Mouse (Mus musculus) stomach, embryonic 16.5 days (tissue): ENCODE measurements around the gene Diaph3. TPM values are rescaled to one million over a fixed set of nuclear protein-coding genes. Genes with fewer than 3 reads are reported as not detected.

Experiments
- ATAC-seq: fragments of 200-750 bp; cut with Nextera tagmentation; 2 replicates; pipeline ENCODE4 v1.8.0; 2017; ENCODE audit warnings: moderate number of reproducible peaks, moderate TSS enrichment; ENCODE audit not compliant: insufficient read depth, low FRiP score
- H3K27ac ChIP-seq: fragments of 300-500 bp; sonication (generic); 2 replicates; pipeline ENCODE4 v1.5.1; 2014; ENCODE audit warnings: low read length
- H3K27me3 ChIP-seq: fragments of 300-500 bp; sonication (generic); 2 replicates; pipeline ENCODE4 v1.6.1; 2014; ENCODE audit warnings: low read length, control low read depth, mixed read lengths; ENCODE audit not compliant: control insufficient read depth, insufficient read depth
- H3K36me3 ChIP-seq: fragments of 300-500 bp; sonication (generic); 2 replicates; pipeline ENCODE4 v1.6.1; 2014; ENCODE audit warnings: low read length; ENCODE audit not compliant: control insufficient read depth, insufficient read depth
- H3K4me1 ChIP-seq: fragments of 300-500 bp; sonication (generic); 2 replicates; pipeline ENCODE4 v1.6.1; 2014; ENCODE audit warnings: low read length, control low read depth, mixed read lengths; ENCODE audit not compliant: control insufficient read depth, insufficient read depth
- H3K4me2 ChIP-seq: fragments of 300-500 bp; sonication (generic); 2 replicates; pipeline ENCODE4 v1.6.1; 2014; ENCODE audit warnings: low read depth, low read length, mixed read lengths
- H3K4me3 ChIP-seq: fragments of 300-500 bp; sonication (generic); replicated peaks from 2 replicates; pipeline ENCODE4 v1.5.1; 2014; ENCODE audit warnings: mild to moderate bottlenecking, low read length
- H3K9ac ChIP-seq: fragments of 300-500 bp; sonication (generic); 2 replicates; pipeline ENCODE4 v1.6.1; 2014; ENCODE audit warnings: low read length
- H3K9me3 ChIP-seq: fragments of 300-500 bp; sonication (generic); replicated peaks from 2 replicates; pipeline ENCODE4 v1.6.1; 2016; ENCODE audit warnings: low read length, control low read depth; ENCODE audit not compliant: control insufficient read depth
- WGBS: fragments of 180-500 bp; shearing (Covaris S2); extraction: QIAGEN DNeasy Blood & Tissue Kit; methylation state at CpG from one replicate; pipeline ENCODE4 v1.1.7; 2014; 5-methylcytosine and 5-hydroxymethylcytosine counted together
- polyA plus RNA-seq: library from polyadenylated mRNA; unstranded; fragments of >200 nt; fragmentation: Nextera tagmentation; extraction: Ambion mirVana; gene quantifications from 2 replicates; pipeline ENCODE4 v1.2.1, GENCODE M21; 2015

Gene Diaph3
- polyA plus RNA-seq, 1 experiment from 2014 or later: 9.4 TPM

DNA sequence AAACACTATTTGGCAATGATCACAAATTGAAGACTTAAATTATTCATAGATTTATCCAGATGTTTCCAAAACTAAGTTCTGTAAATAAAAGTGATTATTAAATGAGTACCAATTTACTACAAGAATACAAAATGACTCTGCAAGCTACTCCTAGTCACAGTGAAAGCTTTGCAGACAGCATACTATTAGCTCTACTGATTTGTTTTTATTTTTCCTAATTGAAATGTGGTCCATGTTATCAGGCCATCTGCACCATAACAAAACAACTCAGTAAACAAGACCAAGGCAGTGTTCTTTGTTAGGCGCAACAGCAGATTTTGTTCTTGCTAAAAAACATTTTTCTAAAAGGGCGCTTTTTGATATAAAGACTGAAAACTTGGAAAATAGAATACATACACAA, 84.9 kb downstream of the Diaph3 start:
- H3K27ac ChIP-seq: no peak overlapping the region
- H3K9me3 ChIP-seq: peaks cover 5% of the 10 kb centered on the region; the same call in 1 of the 2 replicates
- H3K4me1 ChIP-seq: no peaks in the 10 kb centered on the region
- H3K36me3 ChIP-seq: no peaks in the 10 kb centered on the region
- H3K4me3 ChIP-seq: no peak overlapping the region
- ATAC-seq: no peak
- 98% methylated on average over 2 of the region's 2 CpGs for whole genome bisulfite sequencing
- H3K9ac ChIP-seq: no peak overlapping the region
- H3K4me2 ChIP-seq: no peak overlapping the region
- H3K27me3 ChIP-seq: no peaks in the 10 kb centered on the region

DNA sequence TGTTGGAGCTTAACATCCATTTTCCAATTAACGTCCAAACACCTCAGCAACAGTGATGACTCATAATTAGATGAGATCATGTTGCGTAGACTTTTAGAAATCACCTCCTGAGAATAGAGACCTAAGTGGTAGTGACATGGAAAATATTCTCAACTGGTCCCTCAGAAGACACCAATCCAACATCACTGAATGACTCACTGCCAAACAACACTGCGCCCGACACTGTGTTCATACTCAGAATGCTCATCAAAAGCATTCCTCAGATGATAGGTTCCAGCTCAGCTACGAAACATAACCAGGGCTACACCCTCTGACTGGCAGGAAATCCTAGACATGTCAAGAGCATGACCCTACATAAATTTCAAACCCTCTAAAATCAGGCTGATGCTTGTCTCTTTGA, 89.8 kb downstream of the Diaph3 start:
- Histone ChIP-seq H3K36me3 (no peaks in the 10 kb centered on the region), H3K27me3 (no peaks in the 10 kb centered on the region), H3K4me2 (no peak overlapping the region), H3K9me3 (peaks cover 5% of the 10 kb centered on the region; the same call in 1 of the 2 replicates), H3K9ac (no peak overlapping the region), H3K4me3 (no peak overlapping the region), H3K27ac (no peak overlapping the region), H3K4me1 (no peaks in the 10 kb centered on the region)
- no peak for ATAC-seq
- WGBS: 71% methylated on average over 5 of the region's 5 CpGs

DNA sequence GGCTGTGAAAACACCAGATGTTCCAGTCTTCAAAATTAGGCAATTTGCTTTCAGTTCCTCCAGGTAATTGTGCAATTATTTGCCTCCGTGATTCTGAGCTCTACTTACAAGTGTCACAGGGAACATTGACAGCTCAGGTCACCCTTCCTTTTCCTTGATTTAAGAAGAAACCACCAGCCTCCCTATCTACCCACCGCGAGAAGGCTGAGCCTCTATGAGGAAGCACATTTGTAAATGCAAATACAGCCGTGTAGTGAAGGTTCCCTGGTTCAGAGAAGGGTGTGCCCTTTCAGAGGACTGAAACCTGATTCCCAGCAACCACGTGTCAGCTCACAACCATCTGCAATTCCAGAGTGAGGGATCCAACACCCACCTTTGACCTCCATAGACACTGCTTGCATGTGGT, 96.6 kb downstream of the Diaph3 start:
- no peaks in the 10 kb centered on the region for H3K36me3 ChIP-seq
- 33% methylated on average over 5 of the region's 5 CpGs for WGBS
- H3K9ac ChIP-seq: no peak overlapping the region
- H3K4me1 ChIP-seq: no peaks in the 10 kb centered on the region
- H3K4me3 ChIP-seq: no peak overlapping the region
- H3K4me2 ChIP-seq: no peak overlapping the region
- ATAC-seq: no peak
- H3K27ac ChIP-seq: no peak overlapping the region
- H3K9me3 ChIP-seq: no peaks in the 10 kb centered on the region
- no peaks in the 10 kb centered on the region for H3K27me3 ChIP-seq

GRCm38 (mm10) chr14:87020240-87020639, 120.8 kb downstream of the Diaph3 start:
- H3K27ac ChIP-seq: no peak overlapping the region
- H3K9ac ChIP-seq: no peak overlapping the region
- WGBS: 79% methylated on average over 10 of the region's 10 CpGs
- H3K4me2 ChIP-seq: no peak overlapping the region
- ATAC-seq: no peak
- no peak overlapping the region for H3K4me3 ChIP-seq
- H3K27me3 ChIP-seq: no peaks in the 10 kb centered on the region
- H3K9me3 ChIP-seq: no peaks in the 10 kb centered on the region
- H3K4me1 ChIP-seq: no peaks in the 10 kb centered on the region
- no peaks in the 10 kb centered on the region for H3K36me3 ChIP-seq

GRCm38 (mm10) chr14:87019687-87020086, 121.3 kb downstream of the Diaph3 start:
- H3K4me2 ChIP-seq: no peak overlapping the region
- H3K4me1 ChIP-seq: no peaks in the 10 kb centered on the region
- no peaks in the 10 kb centered on the region for H3K36me3 ChIP-seq
- no peak for ATAC-seq
- no peaks in the 10 kb centered on the region for H3K27me3 ChIP-seq
- WGBS: 78% methylated on average over 3 of the region's 3 CpGs
- H3K27ac ChIP-seq: no peak overlapping the region
- H3K9ac ChIP-seq: no peak overlapping the region
- H3K9me3 ChIP-seq: no peaks in the 10 kb centered on the region
- H3K4me3 ChIP-seq: no peak overlapping the region

- Histone ChIP-seq H3K27ac (no peak overlapping the region), H3K27me3 (no peaks in the 10 kb centered on the region), H3K9me3 (no peaks in the 10 kb centered on the region), H3K36me3 (no peaks in the 10 kb centered on the region), H3K9ac (no peak overlapping the region), H3K4me1 (no peaks in the 10 kb centered on the region), H3K4me2 (no peak overlapping the region), H3K4me3 (no peak overlapping the region)
- ATAC-seq: no peak
- 41% methylated on average over 4 of the region's 4 CpGs for WGBS
Measured at GRCm38 (mm10) chr14:86997318-86997717, 143.7 kb downstream of the Diaph3 start.

DNA sequence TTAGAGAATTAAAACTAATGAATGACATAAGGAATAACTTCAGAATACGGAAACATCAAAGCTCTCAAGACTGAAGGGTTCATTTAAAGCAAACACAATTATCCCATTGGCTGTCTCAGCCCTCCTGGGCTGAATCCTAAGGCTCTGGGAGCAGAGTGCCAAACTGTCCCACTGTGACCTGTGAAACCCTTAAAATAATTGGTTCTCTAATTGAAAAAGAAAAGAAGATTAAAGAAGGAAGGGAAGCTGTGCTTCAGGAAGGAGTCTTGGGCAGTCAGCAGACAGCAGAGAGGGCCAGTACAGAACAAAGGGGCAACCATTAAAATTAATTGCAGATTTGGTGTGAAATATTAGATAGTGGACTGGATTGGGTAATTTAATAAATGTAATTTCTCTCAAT, 189.9 kb downstream of the Diaph3 start:
- Histone ChIP-seq H3K4me3 (no peak overlapping the region), H3K27ac (no peak overlapping the region), H3K9me3 (no peaks in the 10 kb centered on the region), H3K36me3 (no peaks in the 10 kb centered on the region), H3K4me2 (no peak overlapping the region), H3K27me3 (no peaks in the 10 kb centered on the region), H3K4me1 (no peaks in the 10 kb centered on the region), H3K9ac (no peak overlapping the region)
- ATAC-seq: no peak
- 74% methylated on average over 1 of the region's 1 CpGs for WGBS

GRCm38 (mm10) chr14:86937953-86938352, 203.1 kb downstream of the Diaph3 start:
- Histone ChIP-seq H3K4me1 (no peaks in the 10 kb centered on the region), H3K36me3 (no peaks in the 10 kb centered on the region), H3K9ac (no peak overlapping the region), H3K4me3 (no peak overlapping the region), H3K27me3 (no peaks in the 10 kb centered on the region), H3K27ac (no peak overlapping the region), H3K9me3 (no peaks in the 10 kb centered on the region), H3K4me2 (no peak overlapping the region)
- ATAC-seq: no peak
- WGBS: 79% methylated on average over 2 of the region's 2 CpGs

- Histone ChIP-seq H3K27me3 (no peaks in the 10 kb centered on the region), H3K36me3 (no peaks in the 10 kb centered on the region), H3K4me3 (no peak overlapping the region), H3K27ac (no peak overlapping the region), H3K9me3 (no peaks in the 10 kb centered on the region), H3K4me1 (no peaks in the 10 kb centered on the region), H3K9ac (no peak overlapping the region), H3K4me2 (no peak overlapping the region)
- ATAC-seq: no peak
- 77% methylated on average over 3 of the region's 3 CpGs for WGBS
Measured at GRCm38 (mm10) chr14:86936424-86936823, 204.6 kb downstream of the Diaph3 start.

DNA sequence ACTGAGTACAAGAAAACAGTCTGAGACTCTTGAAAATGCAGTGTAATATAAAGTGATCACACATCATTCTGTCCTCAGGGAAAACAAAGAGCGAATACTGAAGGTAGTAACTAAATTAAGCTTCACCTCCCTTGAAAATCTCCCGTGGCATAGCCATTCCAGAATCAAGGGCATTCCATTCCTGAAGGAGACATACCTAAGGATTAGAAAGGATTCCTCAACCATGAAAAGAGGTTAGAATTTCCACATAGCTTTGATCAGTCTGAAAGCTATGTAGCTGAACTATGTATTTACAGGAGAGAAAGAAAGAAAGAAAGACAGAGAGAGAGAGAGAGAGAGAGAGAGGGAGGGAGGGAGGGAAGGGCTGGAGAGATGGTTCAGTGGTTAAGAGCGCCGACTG, 210.3 kb downstream of the Diaph3 start:
- no peaks in the 10 kb centered on the region for H3K9me3 ChIP-seq
- H3K27me3 ChIP-seq: no peaks in the 10 kb centered on the region
- no peak overlapping the region for H3K27ac ChIP-seq
- no peak overlapping the region for H3K9ac ChIP-seq
- no peaks in the 10 kb centered on the region for H3K4me1 ChIP-seq
- WGBS: 80% methylated on average over 4 of the region's 4 CpGs
- no peak for ATAC-seq
- no peak overlapping the region for H3K4me3 ChIP-seq
- no peak overlapping the region for H3K4me2 ChIP-seq
- H3K36me3 ChIP-seq: no peaks in the 10 kb centered on the region
